10 mouse cellular contexts compared by ENCODE assay signal in the genomic region with DNA sequence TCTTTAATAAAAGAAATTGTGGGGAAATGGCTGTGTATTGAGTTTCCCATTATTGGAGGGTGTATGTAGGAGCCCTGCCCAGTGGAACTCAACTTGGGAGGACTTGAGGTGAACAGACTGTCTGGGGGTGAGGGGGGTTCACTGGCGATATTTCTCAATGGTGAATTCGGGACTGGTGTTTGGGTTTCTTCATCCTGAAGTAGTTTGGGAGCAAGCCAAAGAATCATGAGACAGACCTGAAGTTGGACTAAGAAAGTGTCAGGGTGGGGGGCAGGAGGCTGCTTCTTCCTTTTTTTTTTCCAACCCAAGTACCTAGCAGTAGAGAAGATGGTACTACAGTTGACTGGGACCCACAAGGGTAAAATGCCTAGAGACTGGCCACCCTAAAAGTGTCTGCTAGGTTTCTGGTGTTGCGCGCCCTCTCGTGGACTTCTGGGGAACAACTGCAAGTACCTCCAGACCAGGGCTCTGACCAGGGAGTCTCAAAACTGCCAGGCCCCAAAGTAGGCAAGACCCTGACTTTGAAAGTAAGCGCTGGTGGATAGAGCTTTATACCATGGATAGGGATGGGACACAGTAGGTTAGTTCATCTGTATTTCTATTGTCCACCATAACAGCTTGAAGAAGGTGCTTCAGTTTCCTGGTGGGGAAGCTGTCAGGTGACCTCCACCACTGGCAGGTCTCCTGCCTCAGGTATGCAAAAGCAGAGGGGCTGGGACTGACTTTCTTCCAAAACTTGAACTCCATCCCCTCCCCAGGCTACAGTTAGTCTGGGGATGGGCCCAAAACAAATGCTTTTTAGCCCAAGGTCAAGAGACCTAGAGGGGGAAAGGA. TPM values are rescaled to one million over a fixed set of nuclear protein-coding genes. Genes with fewer than 3 reads are reported as not detected.
DNase-seq lines count a peak whose midpoint lies in the region; ATAC-seq lines count a peak whose summit lies in the region.
"Had no signal": no experiment of that assay in that cellular context is flagged by ENCODE, and none has a peak within 500 bp of the region (broad histone marks: within the 10 kb centered on the region; RNA-seq: fewer than 3 reads in every experiment).

No protein-coding gene starts in this region.

- no peaks in the 10 kb centered on the region for H3K27me3 ChIP-seq in kidney, embryonic 16.5 days (ENCODE audit: insufficient read depth, low read length)
- H3K27me3 ChIP-seq in splenic B cell, adult 2 months (ENCODE audit: control insufficient read depth, insufficient read depth, low read length, poor library complexity, severe bottlenecking), result no peaks in the 10 kb centered on the region
- H3K27me3 ChIP-seq: embryonic facial prominence, embryonic 13.5 days; midbrain, embryonic 12.5 days had no signal

- no peak overlapping the region for H3K9ac ChIP-seq in kidney, embryonic 16.5 days (replicated peaks; ENCODE audit: low read length)
- H3K9ac ChIP-seq: embryonic facial prominence, embryonic 13.5 days; midbrain, embryonic 12.5 days had no signal

- no peak overlapping the region for H3K27ac ChIP-seq in kidney, embryonic 16.5 days (ENCODE audit: low read length)
- H3K27ac ChIP-seq: embryonic facial prominence, embryonic 13.5 days had no signal

- peak; percentile 63 for DNase-seq in kidney, adult 11 months
- peak; percentile 73 to 76 for DNase-seq in adrenal gland, adult 18-20 months (ENCODE audit: low spot score in 2 of 2)
- DNase-seq in embryo, embryonic 10 days (ENCODE audit: low spot score), result peak; percentile 81
- peak; percentile 83 for DNase-seq in heart, adult 8-10 months (ENCODE audit: low spot score)
- peak; percentile 52 for DNase-seq in layer of hippocampus, adult 9-11 months
- peak; percentile 87 for DNase-seq in splenic B cell, adult 2 months (ENCODE audit: low read depth, low spot score)

- H3K4me2 ChIP-seq in kidney, embryonic 16.5 days (replicated peaks; ENCODE audit: low read depth, low read length), result no peak overlapping the region
- H3K4me2 ChIP-seq: embryonic facial prominence, embryonic 13.5 days; midbrain, embryonic 12.5 days had no signal

- H3K4me3 ChIP-seq in kidney, embryonic 16.5 days (ENCODE audit: low read length), result no peak overlapping the region
- H3K4me3 ChIP-seq: embryonic facial prominence, embryonic 13.5 days; midbrain, embryonic 12.5 days had no signal

- no peak for ATAC-seq in kidney, embryonic 16.5 days (ENCODE audit: low FRiP score, low TSS enrichment)
- peak; percentile 75 for ATAC-seq in megakaryocyte, adult 5-6 weeks (ENCODE audit: poor library complexity, severe bottlenecking)

- no peaks in the 10 kb centered on the region for H3K9me3 ChIP-seq in kidney, embryonic 16.5 days (ENCODE audit: low read length)
- H3K9me3 ChIP-seq: embryonic facial prominence, embryonic 13.5 days; midbrain, embryonic 12.5 days had no signal

- H3K4me1 ChIP-seq in kidney, embryonic 16.5 days (ENCODE audit: insufficient read depth, low read length), result peaks cover 10% of the 10 kb centered on the region
- H3K4me1 ChIP-seq: midbrain, embryonic 12.5 days had no signal

- peaks cover 14% of the 10 kb centered on the region; the same call in 1 of the 2 replicates for H3K36me3 ChIP-seq in kidney, embryonic 16.5 days (ENCODE audit: insufficient read depth, low read length)
- no peaks in the 10 kb centered on the region for H3K36me3 ChIP-seq in splenic B cell, adult 2 months (ENCODE audit: control insufficient read depth, insufficient read depth, low read length, poor library complexity, severe bottlenecking)

- WGBS in kidney, embryonic 16.5 days, result 30% methylated on average over 6 of the region's 6 CpGs

RNA-seq across cellular contexts. Expression of gene Ldhd, which starts 4.3 kb away (rescaled TPM):
- 2.3 and 2.8 TPM in 2 replicates for polyA plus RNA-seq in kidney, embryonic 16.5 days (2015; fragmentation: Nextera tagmentation; extraction: Ambion mirVana)
- total RNA-seq in adrenal gland, adult 18-20 months (2021), result 100 to 1,000 TPM in 1 of 2 experiments, 10 to 100 TPM in 1; 65.1 to 101 TPM
- total RNA-seq in heart, adult 8-10 months (2022), result 10 to 100 TPM; 48.8 to 58.2 (median 54.8) TPM
- total RNA-seq in megakaryocyte, adult 5-6 weeks (2015), result 0.05 TPM in 1 of 2 replicates, not detected in the other
- total RNA-seq in megakaryocyte, adult 5-6 weeks (2017), result 0.07 TPM in 1 of 2 replicates, not detected in the other

RNA-seq across cellular contexts. Expression of gene Zfp1, which starts 17.3 kb away (rescaled TPM):
- polyA plus RNA-seq in kidney, embryonic 16.5 days (2015; fragmentation: Nextera tagmentation; extraction: Ambion mirVana), result 20.5 and 23.1 TPM in 2 replicates
- 1 to 10 TPM; 6.4 to 6.5 TPM for total RNA-seq in adrenal gland, adult 18-20 months (2021)
- 1 to 10 TPM; 5.6 to 8.6 (median 8.1) TPM for total RNA-seq in heart, adult 8-10 months (2022)
- 5.3 and 7.2 TPM in 2 replicates for total RNA-seq in megakaryocyte, adult 5-6 weeks (2015)
- total RNA-seq in megakaryocyte, adult 5-6 weeks (2017), result 8.3 and 10.9 TPM in 2 replicates

Comparison
In these comparisons a context has a peak if more than half of its experiments do, and no peak if none do; other contexts are left out.
1. RNA of gene Ldhd, which starts 4.3 kb away (total RNA-seq): 65.1 to 101 TPM in adrenal gland, adult 18-20 months and 48.8 to 58.2 TPM in heart, adult 8-10 months; 0.05 to 0.07 TPM in megakaryocyte, adult 5-6 weeks; every median in the first group is over 10 times any median in the second.
2. Peak in every context shown above with its lines, with median percentiles within 50 percentile points of each other: DNase-seq.